Mouse (Mus musculus): ENCODE data around the gene Mthfr. TPM values are rescaled to one million over a fixed set of nuclear protein-coding genes. Genes with fewer than 3 reads are reported as not detected.
"Not testable (repeated sequence)": the region's sequence is repeated elsewhere in the genome, so short reads cannot be mapped to it uniquely, and the experiment has no call there.

Gene Mthfr
- total RNA-seq, 2 experiments from 2014 or later: 17.5 to 18.4 TPM

DNA sequence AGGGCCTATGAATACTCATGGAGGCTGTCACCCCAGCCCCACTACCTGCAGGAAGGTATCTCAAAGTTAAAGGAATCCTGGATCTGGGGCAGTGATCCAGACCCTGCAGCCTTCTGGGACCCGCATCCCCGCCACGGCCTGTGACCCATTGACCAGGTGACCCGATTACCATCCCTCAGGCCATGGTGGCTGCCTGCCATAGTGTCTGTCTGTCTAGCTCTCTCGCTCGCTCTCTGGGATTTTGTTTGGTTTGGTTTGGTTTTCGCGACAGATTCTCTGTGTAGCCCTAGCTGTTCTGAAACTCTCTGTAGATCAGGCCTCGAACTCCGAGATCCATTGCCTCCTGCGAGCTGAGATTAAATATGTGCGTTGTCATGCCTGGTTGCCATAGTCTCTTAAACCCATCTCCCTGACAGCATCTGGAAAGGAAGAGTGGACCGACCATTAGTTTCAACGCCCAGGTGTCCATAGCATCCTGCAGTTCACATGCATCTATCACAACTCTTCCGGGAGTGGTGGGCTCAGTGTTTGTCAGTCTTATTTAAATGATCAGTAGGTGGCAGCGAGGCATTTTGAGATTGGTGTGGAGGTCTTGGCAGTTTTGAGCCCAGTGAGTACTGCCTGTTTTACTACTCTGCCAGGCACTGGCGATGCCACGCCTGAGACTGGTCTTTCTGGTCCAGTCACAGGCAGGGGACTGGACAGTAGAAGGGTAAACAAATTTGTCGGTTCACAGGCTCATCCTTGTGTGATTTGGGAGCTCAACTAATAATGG, 564 bp downstream of the Mthfr start:
- intact Hi-C loops (cut with DNase I): no loop called here
- peak; percentile 53 for DNase-seq

DNA sequence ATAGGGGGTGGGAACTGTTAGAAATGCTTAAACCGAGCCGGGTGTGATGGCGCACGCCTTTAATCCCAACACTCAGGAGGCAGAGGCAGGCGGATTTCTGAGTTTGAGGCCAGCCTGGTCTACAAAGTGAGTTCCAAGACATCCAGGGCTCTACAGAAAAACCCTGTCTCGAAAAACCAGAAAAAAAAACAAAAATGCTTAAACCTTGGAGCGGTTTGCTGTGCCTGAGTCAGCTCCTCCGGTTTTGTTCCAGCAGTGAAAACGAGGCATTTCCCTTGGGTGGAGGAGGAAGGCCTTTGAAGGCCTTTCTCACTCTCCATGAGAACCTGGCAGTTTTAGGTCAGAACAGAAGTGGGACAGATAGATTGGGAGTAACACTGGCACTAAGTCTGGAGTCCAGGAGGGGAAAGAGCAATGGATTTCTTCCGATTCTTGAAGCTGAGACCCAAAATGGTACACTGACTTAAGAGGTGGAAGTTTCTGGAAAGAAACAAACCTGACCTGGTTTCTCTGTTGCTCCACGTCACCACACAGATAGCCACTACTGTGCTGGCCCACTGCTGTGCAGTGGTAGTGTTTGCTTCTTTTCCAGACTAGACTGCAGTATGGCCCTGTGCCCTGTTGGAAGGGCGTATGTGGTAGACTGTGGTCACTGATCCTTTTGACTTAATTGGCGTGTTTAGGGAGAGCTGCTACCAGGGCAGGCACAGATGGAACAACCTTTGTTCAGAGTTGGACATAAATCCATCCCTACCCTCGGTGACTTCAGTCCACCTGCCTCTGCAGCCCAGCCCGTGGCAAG, 1.4 kb downstream of the Mthfr start:
- intact Hi-C loops (cut with DNase I): no loop called here
- no peak for DNase-seq

DNA sequence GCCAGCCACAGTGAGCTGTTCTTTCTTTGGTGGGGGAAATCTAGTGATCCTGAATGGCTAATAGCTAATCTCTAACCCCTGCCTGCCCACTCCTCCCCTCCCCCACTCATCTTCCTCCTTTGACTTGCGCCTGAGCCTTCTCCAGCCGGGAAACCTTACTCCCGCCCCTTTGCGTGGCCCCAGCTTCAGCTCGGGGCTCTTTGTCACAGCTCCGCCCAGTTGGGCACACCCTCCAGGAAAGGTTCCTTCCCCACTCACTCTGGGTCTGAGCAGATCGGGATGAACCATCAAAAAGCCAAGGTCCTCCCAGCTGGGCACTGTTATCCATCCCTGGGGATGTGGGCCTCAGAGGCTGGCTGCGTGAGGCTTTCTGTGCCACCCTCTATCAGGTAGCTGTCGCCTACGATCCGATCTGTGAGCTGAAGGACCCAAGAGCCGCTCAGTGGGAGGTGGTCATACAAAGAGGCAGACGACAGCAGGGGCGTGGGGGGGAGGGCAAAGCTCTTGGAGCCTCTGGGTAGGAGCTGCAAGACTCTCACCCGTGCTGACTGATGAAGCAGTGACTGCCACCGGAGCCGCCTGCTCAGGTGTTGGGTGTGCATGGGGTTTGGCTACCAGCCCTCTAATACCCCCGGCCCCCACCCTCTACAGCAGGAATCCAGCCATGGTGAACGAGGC, 2.2 kb downstream of the Mthfr start:
- intact Hi-C loops (cut with DNase I): no loop called here
- peak; percentile 65 for DNase-seq

DNA sequence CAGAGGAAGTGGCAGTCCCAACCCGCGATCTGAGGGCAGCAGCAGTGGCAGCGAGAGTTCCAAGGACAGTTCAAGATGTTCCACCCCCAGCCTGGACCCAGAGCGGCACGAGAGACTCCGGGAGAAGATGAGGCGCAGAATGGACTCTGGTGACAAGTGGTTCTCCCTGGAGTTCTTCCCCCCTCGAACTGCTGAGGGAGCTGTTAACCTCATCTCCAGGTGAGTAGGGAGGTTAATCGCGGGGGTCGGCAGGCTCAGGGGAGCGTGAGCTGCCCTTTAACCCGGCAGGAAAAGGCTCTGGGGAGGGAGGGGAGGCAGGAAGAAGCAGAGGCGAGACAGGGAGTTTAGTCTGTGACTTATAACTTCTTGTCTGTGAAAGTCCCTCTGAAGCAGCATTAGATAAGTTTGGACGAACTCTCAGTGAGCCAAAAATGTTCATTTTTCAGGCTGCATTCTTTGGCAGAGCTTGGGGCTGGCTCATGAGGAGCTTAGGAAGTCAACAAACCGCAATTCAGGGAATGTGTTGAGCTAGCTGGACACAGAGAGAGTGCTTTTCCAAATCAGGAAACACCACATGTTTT, 2.8 kb downstream of the Mthfr start:
- intact Hi-C loops (cut with DNase I): no loop called here
- DNase-seq: no peak

DNA sequence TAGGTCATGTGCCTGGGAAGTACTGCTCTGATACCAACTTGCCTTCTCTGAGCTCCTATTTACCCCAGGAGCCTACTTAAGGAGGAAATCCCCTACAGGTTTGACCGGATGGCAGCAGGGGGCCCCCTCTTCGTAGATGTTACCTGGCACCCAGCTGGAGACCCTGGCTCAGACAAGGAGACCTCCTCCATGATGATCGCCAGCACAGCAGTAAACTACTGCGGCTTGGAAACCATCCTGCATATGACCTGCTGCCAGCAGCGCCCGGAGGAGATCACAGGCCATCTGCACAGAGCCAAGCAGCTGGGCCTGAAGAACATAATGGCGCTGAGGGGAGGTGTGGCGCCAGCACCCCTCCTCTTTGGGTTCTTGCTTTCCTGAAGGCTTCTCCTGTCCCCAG, 4.5 kb downstream of the Mthfr start:
- intact Hi-C loops (cut with DNase I): not testable (repeated sequence)
- DNase-seq: peak; percentile 47

DNA sequence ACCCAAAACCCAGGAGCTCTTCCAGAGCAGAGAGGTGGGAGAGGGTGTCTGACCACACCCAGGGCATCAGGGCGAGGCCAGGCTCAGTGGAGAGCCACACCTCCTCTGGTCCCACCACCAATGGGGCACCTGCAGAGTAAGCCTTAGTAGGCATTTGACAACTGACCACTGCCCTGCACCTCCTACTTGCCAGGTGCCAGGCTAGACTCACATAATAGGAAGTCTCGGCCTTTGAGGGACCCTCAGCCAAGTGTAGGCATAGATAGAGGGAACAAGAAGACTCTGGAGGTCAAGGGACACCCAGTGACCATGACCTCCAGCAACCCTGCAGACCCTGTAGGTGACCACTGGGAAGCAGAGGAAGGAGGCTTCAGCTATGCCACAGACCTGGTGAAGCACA, 5.2 kb downstream of the Mthfr start:
- DNase-seq: no peak
- intact Hi-C loops (cut with DNase I): no loop called here

DNA sequence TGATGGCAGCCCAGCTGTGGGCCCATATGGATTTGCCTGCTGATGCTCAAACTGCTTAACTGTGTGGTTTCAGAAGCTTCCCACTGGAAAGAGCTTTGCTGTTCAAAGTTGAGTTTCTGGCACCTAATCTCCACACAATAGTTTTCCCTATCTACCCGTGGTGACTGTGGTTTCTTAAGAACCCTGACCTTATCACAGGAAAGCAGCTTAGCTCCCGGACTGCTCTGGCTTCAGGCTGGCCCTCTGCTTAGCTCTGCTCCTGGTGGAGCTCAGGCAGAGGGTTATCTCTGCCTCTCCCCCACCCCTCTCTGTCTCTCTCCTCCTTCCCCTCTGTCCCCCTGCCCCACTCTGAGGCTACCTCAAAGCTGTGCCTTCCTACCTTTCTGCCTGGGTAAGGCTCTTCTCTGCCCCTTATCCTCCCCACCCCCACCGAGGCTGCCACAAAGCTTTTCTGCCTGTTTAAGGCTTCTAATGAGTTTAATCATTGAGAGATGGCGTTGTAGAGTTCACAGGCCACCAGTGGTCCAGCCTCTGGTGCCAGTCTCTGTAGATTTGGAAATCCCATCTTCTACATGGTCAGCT, 7.7 kb downstream of the Mthfr start:
- no peak for DNase-seq
- intact Hi-C loops (cut with DNase I): no loop called here

DNA sequence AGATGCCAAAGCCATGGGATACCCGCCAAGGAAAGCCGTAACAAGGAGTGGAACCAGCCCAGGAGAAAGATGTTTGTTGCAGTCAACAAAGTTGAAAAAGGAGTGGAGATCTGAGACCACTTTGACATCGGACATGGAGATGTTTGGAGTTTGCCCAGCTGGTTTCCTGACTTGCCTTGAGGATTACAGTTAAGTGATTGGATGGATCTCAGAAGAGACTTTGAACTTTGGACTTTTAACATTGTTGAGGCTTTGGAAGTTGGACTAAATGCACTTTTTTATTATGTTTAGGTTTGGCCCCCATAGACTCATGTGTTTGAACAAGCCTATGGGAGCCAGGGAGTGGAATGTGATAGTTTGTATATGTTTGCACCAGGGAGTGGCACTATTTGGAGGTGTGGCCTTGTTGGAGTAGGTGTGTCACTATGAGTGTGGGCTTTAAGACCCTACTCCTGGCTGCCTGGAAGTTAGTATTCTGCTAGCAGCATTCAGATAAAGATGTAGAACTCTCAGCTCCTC, 11.6 kb downstream of the Mthfr start:
- DNase-seq: not testable (repeated sequence)

DNA sequence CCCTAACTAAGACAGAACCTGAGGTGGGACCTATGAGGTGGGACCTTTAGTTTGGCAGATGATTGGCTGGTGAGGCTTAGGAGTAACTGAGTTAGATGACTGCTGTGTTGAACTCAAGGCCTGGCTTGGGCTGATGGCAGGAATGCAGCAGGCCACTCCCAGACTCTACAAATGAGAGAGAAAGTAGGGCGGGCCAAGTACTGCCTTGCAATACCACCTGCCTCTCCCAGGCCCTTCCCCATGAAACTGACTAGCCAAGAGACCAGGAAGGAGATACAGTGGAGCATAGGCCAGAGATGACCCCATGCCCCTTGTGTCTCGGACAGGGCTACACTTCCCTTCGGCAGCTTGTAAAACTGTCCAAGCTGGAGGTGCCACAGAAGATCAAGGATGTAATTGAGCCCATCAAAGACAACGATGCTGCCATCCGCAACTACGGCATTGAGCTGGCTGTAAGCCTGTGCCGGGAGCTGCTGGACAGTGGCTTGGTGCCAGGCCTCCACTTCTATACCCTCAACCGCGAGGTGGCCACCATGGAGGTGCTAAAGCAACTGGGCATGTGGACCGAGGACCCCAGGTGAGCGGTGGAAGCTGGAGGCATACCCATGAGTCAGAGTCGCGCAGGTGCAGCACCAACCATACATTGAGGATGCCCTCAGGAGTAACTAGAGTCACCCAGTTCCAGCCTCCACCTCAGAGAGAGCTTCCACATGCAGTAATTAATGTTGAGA, 12.3 kb downstream of the Mthfr start:
- no peak for DNase-seq
- intact Hi-C loops (cut with DNase I): no loop called here

More for the DNA sequence above, 11.6 kb downstream of the Mthfr start:
- intact Hi-C loops (cut with DNase I): not testable (repeated sequence)

DNA sequence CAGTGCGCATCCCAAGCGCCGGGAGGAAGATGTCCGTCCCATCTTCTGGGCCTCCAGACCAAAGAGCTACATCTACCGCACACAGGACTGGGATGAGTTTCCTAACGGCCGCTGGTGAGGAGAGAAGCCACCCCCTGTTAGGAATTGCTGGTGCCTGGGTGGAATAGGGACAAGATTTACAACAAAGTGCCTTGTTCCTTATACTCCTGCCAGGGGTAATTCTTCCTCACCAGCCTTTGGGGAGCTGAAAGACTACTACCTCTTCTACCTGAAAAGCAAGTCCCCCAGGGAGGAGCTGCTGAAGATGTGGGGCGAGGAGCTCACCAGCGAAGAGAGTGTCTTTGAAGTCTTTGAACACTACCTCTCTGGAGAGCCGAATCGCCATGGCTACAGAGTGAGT, 13.0 kb downstream of the Mthfr start:
- intact Hi-C loops (cut with DNase I): no loop called here
- DNase-seq: no peak

DNA sequence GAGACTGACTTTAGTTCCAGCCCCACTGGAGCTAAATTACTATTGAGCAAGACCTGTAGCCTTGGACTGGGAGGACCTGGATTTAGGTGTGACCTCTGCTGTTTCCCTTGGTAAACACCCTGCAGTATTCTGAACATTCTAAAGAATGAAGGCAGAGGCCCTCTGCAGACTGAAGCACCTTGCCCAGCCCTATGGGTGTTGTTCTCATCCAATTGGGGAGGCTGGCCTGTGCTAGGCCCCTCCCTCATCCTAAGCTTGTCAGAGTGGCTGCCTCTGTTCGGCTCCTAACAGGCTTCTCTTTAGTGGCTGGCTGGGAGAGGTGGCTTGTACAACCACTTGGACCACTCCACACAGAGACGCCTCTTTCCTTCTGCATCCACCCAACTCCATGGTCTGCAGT, 14.1 kb downstream of the Mthfr start:
- no peak for DNase-seq
- intact Hi-C loops (cut with DNase I): no loop called here

DNA sequence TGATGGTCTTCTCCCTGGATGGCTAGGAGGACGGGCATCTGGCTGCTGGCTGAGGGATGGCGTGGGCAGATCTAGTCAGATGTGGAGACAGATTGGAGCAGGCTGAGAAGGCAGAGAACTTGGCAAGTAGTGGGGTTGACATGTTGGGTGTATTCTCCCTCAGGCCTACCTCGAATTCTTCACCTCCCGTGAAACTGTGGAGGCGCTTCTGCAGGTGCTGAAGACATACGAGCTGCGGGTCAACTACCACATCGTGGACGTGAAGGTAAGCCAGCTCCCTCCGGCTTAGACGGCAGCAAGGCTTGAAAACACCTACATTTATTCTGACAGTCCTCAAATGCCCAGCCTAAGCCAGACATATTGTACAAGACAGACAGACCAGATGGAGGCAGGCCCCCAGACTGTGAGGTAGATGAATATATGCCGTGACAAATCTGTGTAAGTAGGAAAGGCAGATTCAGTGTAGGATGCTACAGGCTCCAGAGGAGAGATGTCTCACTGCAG, 14.6 kb downstream of the Mthfr start:
- DNase-seq: peak; percentile 36
- intact Hi-C loops (cut with DNase I): no loop called here

DNA sequence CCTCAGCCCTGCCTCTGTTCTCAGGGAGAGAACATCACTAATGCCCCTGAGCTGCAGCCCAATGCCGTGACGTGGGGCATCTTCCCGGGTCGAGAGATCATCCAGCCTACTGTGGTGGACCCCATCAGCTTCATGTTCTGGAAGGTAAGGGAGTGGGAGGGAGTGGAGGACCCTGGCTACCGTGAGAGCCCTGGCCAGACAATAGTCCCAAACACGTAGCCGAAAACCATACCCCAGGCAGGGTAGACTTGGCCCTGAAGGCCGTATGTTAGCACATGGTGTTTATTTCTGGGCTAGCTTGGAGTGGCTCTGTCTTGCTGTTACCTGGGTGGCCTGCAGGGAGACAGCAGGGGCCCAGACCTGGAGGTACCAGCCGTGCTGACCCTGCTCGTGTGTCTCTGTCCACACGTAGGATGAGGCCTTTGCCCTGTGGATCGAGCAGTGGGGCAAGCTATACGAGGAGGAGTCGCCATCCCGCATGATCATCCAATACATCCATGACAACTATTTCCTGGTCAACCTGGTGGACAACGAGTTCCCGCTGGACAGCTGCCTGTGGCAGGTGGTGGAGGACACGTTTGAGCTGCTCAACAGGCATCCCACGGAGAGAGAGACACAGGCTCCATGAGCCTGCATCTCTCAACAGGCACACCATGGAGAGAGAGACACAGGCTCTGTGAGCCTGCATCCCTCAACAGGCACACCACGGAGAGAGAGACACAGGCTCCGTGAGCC, 16.3 kb downstream of the Mthfr start:
- intact Hi-C loops (cut with DNase I): no loop called here
- no peak for DNase-seq

DNA sequence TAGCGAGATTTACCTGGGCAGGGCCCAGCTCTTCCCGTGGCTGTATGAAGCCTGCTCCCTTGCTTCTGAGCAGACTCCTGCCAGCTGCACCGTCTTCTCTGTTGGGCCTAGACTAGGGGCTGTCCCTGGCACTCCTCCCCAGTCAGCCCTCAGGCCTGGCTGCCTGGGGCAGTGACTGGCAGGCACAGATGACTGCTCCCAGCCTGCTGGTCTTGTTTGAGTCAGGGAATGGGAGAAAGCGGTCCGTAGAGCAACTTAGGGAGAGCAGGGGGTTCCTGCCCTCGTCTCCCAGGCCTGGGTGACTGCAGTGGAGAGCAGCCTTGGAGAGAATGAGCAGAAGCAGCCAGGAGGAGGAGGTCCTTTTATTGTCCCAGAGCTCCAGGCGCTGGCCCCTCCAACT, 17.4 kb downstream of the Mthfr start:
- intact Hi-C loops (cut with DNase I): no loop called here
- no peak for DNase-seq

DNA sequence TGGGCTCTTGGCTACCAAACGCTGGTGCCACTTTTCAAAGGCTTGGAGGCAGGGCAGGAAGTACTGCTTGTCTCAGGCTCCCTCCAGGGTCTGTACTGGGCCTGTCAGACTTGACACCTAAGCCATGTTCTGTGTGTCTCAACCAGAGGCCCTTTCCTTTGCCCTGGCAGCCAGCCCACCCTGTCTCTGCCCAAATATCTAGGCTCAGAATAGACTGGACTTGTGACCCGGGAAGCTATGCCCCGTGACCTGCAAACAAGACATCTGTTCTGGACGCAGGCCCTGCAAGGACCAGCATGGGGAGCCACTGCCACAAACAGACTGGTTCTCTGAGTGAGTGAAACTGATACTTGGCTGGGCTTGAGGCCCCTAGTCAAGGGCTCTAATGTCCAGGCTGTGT, 17.9 kb downstream of the Mthfr start:
- intact Hi-C loops (cut with DNase I): no loop called here

DNA sequence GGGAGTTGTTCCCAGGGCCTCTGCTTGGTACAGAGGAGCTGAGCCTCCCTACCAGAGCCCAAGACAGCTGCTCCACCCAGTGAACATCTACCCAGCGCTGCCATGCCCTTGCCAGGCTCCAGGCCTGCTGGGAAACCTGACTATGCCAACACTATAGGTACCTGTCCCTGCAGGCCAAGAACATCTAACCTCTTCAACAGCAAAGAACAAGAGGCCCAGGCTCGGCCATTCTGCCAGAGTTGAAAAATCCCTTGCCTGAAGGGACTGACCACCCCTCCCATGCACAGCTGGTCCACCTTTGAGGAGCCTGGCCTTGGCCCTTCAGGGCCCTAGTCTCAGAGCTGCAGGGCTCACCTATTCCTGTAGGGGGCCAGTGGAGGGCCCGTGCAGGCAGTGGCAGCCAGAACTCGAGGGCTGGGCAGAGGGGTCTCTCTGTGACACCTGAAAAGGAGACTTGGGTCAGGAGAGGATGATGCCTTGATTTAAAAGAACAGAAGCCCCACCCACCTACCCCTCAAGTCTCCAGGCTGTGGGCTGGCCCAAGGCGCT, 18.9 kb downstream of the Mthfr start:
- intact Hi-C loops (cut with DNase I): no loop called here
- DNase-seq: no peak

More for the DNA sequence above, 17.9 kb downstream of the Mthfr start:
- no peak for DNase-seq

DNA sequence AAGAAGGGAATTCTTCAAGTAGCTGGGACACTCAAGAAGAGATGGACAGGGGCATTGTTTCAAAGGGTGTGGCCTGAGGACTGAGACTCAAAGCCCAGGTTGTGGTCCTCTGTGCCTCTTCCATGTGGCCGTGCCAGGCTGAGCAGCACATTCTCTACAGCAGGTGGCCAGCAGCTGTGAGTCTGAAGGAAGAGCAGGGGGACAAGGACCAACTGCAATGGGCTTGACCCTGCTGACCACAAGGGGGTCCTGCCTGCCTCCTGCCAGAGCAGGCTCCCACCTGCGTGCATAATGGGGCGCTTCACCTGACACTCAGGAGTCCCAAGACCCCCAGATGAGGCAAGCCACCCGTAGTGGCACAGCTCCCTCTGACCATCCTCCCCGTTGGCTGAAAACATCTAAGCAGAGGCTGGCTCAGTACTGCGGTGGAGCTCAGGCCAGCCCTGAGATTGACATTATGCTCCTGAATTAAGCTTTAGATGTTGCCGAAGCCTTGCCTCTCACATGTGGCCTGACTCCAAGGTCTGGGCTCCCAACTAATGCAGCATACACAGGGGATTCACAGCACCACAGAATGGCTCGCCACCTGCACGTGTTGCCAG, 19.4 kb downstream of the Mthfr start:
- intact Hi-C loops (cut with DNase I): no loop called here

DNA sequence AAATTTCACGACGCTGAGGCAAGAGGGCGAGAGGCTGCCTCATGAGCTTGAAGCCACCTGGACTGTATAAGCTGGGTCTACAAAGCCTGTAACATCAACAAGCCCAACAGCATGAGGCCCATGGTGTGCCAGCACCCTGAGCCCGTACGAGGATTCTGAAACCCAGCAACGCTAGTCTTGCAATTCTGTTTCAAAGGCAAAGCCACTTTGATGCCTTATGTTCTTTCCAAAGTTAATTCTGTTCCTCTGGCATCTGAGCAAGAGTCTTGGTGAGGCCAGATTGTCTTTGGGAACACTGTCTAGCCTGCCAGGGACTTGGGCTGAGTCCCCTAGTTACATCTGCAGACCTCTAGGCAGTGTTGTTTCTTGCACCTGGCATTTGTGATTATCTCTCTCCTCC, 20.1 kb downstream of the Mthfr start:
- no peak for DNase-seq
- intact Hi-C loops (cut with DNase I): no loop called here

More for the DNA sequence above, 19.4 kb downstream of the Mthfr start:
- DNase-seq: no peak

All from left cerebral cortex, postnatal 4 days (tissue).